Mouse (Mus musculus): ENCODE results near the gene Lnx2. TPM values are rescaled to one million over a fixed set of nuclear protein-coding genes. Genes with fewer than 3 reads are reported as not detected.

The Lnx2 gene
- polyA plus RNA-seq (2017; shearing (Covaris generic)), result 10 to 100 TPM; 19.6 to 29.9 TPM

GRCm38 (mm10) chr5:147076026-147076798, at the start of gene Lnx2:
Gene Lnx2 (minus strand): TSS chr5:147076586.
- ATAC-seq, result peak; percentile 86

GRCm38 (mm10) chr5:147125542-147126185, 49.3 kb upstream of the Lnx2 start:
- no peak for ATAC-seq

GRCm38 (mm10) chr5:147124794-147125193, 48.4 kb upstream of the Lnx2 start:
- no peak for ATAC-seq

GRCm38 (mm10) chr5:147121146-147121545, 44.8 kb upstream of the Lnx2 start:
- no peak for ATAC-seq

GRCm38 (mm10) chr5:147117027-147117426, 40.6 kb upstream of the Lnx2 start:
- no peak for ATAC-seq

GRCm38 (mm10) chr5:147115631-147116030, 39.2 kb upstream of the Lnx2 start:
- ATAC-seq, result no peak

GRCm38 (mm10) chr5:147114738-147115137, 38.4 kb upstream of the Lnx2 start:
- no peak for ATAC-seq

- no peak for ATAC-seq
These were observed 32.6 kb upstream of the Lnx2 start for GRCm38 (mm10) chr5:147108861-147109591.

GRCm38 (mm10) chr5:147107276-147107675, 30.9 kb upstream of the Lnx2 start:
- ATAC-seq, result no peak

GRCm38 (mm10) chr5:147102295-147102694, 25.9 kb upstream of the Lnx2 start:
- ATAC-seq, result no peak

GRCm38 (mm10) chr5:147100180-147100579, 23.8 kb upstream of the Lnx2 start:
- no peak for ATAC-seq

- no peak for ATAC-seq
These were observed 22.3 kb upstream of the Lnx2 start for GRCm38 (mm10) chr5:147098667-147099066.

- no peak for ATAC-seq
These were observed 20.2 kb upstream of the Lnx2 start for GRCm38 (mm10) chr5:147096586-147096985.

- no peak for ATAC-seq
These were observed 17.9 kb upstream of the Lnx2 start for GRCm38 (mm10) chr5:147094296-147094695.

GRCm38 (mm10) chr5:147092448-147092847, 16.1 kb upstream of the Lnx2 start:
- ATAC-seq, result no peak

GRCm38 (mm10) chr5:147090256-147090963, 14.0 kb upstream of the Lnx2 start:
- ATAC-seq, result no peak

GRCm38 (mm10) chr5:147089836-147090235, 13.4 kb upstream of the Lnx2 start:
- no peak for ATAC-seq

- ATAC-seq, result no peak
These were observed 10.4 kb upstream of the Lnx2 start for GRCm38 (mm10) chr5:147086816-147087215.

- no peak for ATAC-seq
These were observed 9.0 kb upstream of the Lnx2 start for GRCm38 (mm10) chr5:147085201-147085894.

- no peak for ATAC-seq
These were observed 1.9 kb upstream of the Lnx2 start for GRCm38 (mm10) chr5:147078110-147078900.

GRCm38 (mm10) chr5:147077305-147078034, 1.1 kb upstream of the Lnx2 start:
- peak; percentile 68 for ATAC-seq
